Mouse (Mus musculus) kidney, embryonic 16.5 days (tissue): Measurements from ENCODE around the gene Cd248. TPM values are rescaled to one million over a fixed set of nuclear protein-coding genes. Genes with fewer than 3 reads are reported as not detected.

Experiments used
- ATAC-seq: fragments of 200-750 bp; cut with Nextera tagmentation; 2 replicates; pipeline ENCODE4 v1.8.0; 2017; ENCODE audit warnings: moderate TSS enrichment; ENCODE audit not compliant: low FRiP score, low TSS enrichment
- H3K27ac ChIP-seq: fragments of 300-500 bp; sonication (generic); 2 replicates; pipeline ENCODE4 v1.5.1; 2014; ENCODE audit warnings: low read length
- H3K27me3 ChIP-seq: fragments of 300-500 bp; sonication (generic); 2 replicates; pipeline ENCODE4 v1.6.1; 2014; ENCODE audit warnings: low read length, control low read depth, mixed read lengths; ENCODE audit not compliant: insufficient read depth
- H3K36me3 ChIP-seq: fragments of 300-500 bp; sonication (generic); 2 replicates; pipeline ENCODE4 v1.6.1; 2014; ENCODE audit warnings: low read length, control low read depth, mixed read lengths; ENCODE audit not compliant: insufficient read depth
- H3K4me1 ChIP-seq: fragments of 300-500 bp; sonication (generic); 2 replicates; pipeline ENCODE4 v1.6.1; 2014; ENCODE audit warnings: low read length, control low read depth, mixed read lengths; ENCODE audit not compliant: insufficient read depth
- H3K4me2 ChIP-seq: fragments of 300-500 bp; sonication (generic); replicated peaks from 2 replicates; pipeline ENCODE4 v1.6.1; 2014; ENCODE audit warnings: low read depth, low read length
- H3K4me3 ChIP-seq: fragments of 300-500 bp; sonication (generic); 2 replicates; pipeline ENCODE4 v1.5.1; 2014; ENCODE audit warnings: mild to moderate bottlenecking, low read length
- H3K9ac ChIP-seq: fragments of 300-500 bp; sonication (generic); replicated peaks from 2 replicates; pipeline ENCODE4 v1.6.1; 2014; ENCODE audit warnings: low read length
- H3K9me3 ChIP-seq: fragments of 300-500 bp; sonication (generic); 2 replicates; pipeline ENCODE4 v1.6.1; 2016; ENCODE audit warnings: low read length, control low read depth
- WGBS: fragments of 180-500 bp; shearing (Covaris S2); extraction: QIAGEN DNeasy Blood & Tissue Kit; methylation state at CpG from one replicate; pipeline ENCODE4 v1.1.7; 2014; 5-methylcytosine and 5-hydroxymethylcytosine counted together
- polyA plus RNA-seq: library from polyadenylated mRNA; unstranded; fragments of >200 nt; fragmentation: Nextera tagmentation; extraction: Ambion mirVana; gene quantifications from 2 replicates; pipeline ENCODE4 v1.2.1, GENCODE M21; 2015

The Cd248 gene
- polyA plus RNA-seq, 1 experiment from 2014 or later, result 59.3 TPM

GRCm38 (mm10) chr19:5097521-5098362, 29.9 kb downstream of the Cd248 start:
- Histone ChIP-seq H3K27ac (no peak overlapping the region), H3K4me3 (peak overlapping the region; percentile 59), H3K27me3 (no peaks in the 10 kb centered on the region), H3K9me3 (no peaks in the 10 kb centered on the region), H3K9ac (peak overlapping the region; percentile 77), H3K4me2 (peak overlapping the region; percentile 98), H3K36me3 (peaks cover 32% of the 10 kb centered on the region), H3K4me1 (peaks cover 39% of the 10 kb centered on the region)
- WGBS, result 4% methylated on average over 28 of the region's 31 CpGs
- ATAC-seq, result 0 out of 2 replicates have a peak, but pooled peaks have one; percentile 1

- Histone ChIP-seq H3K4me3 (peak within 1 kb of the TSS; percentile 59), H3K4me2 (peak within 1 kb of the TSS; percentile 98), H3K36me3 (peaks cover 40% of the 10 kb centered on the region), H3K4me1 (peaks cover 39% of the 10 kb centered on the region), H3K27me3 (no peaks in the 10 kb centered on the region), H3K9me3 (no peaks in the 10 kb centered on the region), H3K27ac (no peak within 1 kb of the TSS), H3K9ac (peak within 1 kb of the TSS; percentile 77)
- ATAC-seq, result peak; percentile 80
- WGBS, result 4% methylated on average over 40 of the region's 48 CpGs
Observed at GRCm38 (mm10) chr19:5098363-5099143, 30.7 kb downstream of the Cd248 start, which contains the start of gene Cnih2. Gene Cnih2, minus strand, starts transcription at chr19:5098521.

GRCm38 (mm10) chr19:5106074-5106473, 38.2 kb downstream of the Cd248 start:
- WGBS, result 5% methylated on average over 9 of the region's 9 CpGs
- Histone ChIP-seq H3K36me3 (peaks cover 61% of the 10 kb centered on the region), H3K4me3 (peak overlapping the region; percentile 88), H3K27ac (peak overlapping the region; percentile 93), H3K9ac (peak overlapping the region; percentile 94), H3K4me1 (peaks cover 28% of the 10 kb centered on the region), H3K4me2 (peak overlapping the region; percentile 93), H3K9me3 (no peaks in the 10 kb centered on the region), H3K27me3 (no peaks in the 10 kb centered on the region)
- no peak for ATAC-seq

GRCm38 (mm10) chr19:5106731-5107191, 38.9 kb downstream of the Cd248 start, which contains the start of gene Rab1b:
Gene Rab1b, minus strand, starts transcription at chr19:5107072.
- 0% methylated on average over 45 of the region's 46 CpGs for WGBS
- Histone ChIP-seq H3K9me3 (no peaks in the 10 kb centered on the region), H3K27ac (peak within 1 kb of the TSS; percentile 93), H3K36me3 (peaks cover 61% of the 10 kb centered on the region), H3K27me3 (no peaks in the 10 kb centered on the region), H3K4me1 (peaks cover 28% of the 10 kb centered on the region), H3K4me3 (peak within 1 kb of the TSS; percentile 88), H3K4me2 (peak within 1 kb of the TSS; percentile 93), H3K9ac (peak within 1 kb of the TSS; percentile 94)
- ATAC-seq, result peak; percentile 96

- peak overlapping the region; percentile 15; the same call in 1 of the 2 replicates for H3K9ac ChIP-seq
- H3K27ac ChIP-seq, result peak overlapping the region; percentile 81; the same call in 1 of the 2 replicates
- peaks cover 62% of the 10 kb centered on the region for H3K36me3 ChIP-seq
- ATAC-seq, result 0 out of 2 replicates have a peak, but pooled peaks have one; percentile 1
- H3K4me1 ChIP-seq, result peaks cover 28% of the 10 kb centered on the region
- no peaks in the 10 kb centered on the region for H3K9me3 ChIP-seq
- H3K4me2 ChIP-seq, result no peak overlapping the region
- H3K27me3 ChIP-seq, result no peaks in the 10 kb centered on the region
- peak overlapping the region; percentile 88; the same call in 1 of the 2 replicates for H3K4me3 ChIP-seq
- WGBS, result 69% methylated on average over 18 of the region's 18 CpGs
Observed at GRCm38 (mm10) chr19:5107556-5108270, 39.8 kb downstream of the Cd248 start.

- H3K36me3 ChIP-seq, result peaks cover 60% of the 10 kb centered on the region
- no peaks in the 10 kb centered on the region for H3K27me3 ChIP-seq
- H3K9me3 ChIP-seq, result no peaks in the 10 kb centered on the region
- no peak overlapping the region for H3K4me3 ChIP-seq
- WGBS, result 30% methylated on average over 5 of the region's 5 CpGs
- H3K4me2 ChIP-seq, result 0 out of 2 replicates have a peak overlapping the region, but pooled peaks have one; percentile 1
- peak; percentile 43; the same call in 1 of the 2 replicates for ATAC-seq
- peaks cover 28% of the 10 kb centered on the region for H3K4me1 ChIP-seq
- H3K9ac ChIP-seq, result no peak overlapping the region
- peak overlapping the region; percentile 81 for H3K27ac ChIP-seq
Observed at GRCm38 (mm10) chr19:5108271-5108575, 40.3 kb downstream of the Cd248 start.

GRCm38 (mm10) chr19:5108702-5109101, 40.8 kb downstream of the Cd248 start:
- H3K4me1 ChIP-seq, result peaks cover 28% of the 10 kb centered on the region
- H3K36me3 ChIP-seq, result peaks cover 60% of the 10 kb centered on the region
- WGBS, result 48% methylated on average over 4 of the region's 4 CpGs
- peak overlapping the region; percentile 81 for H3K27ac ChIP-seq
- H3K9ac ChIP-seq, result no peak overlapping the region
- H3K9me3 ChIP-seq, result no peaks in the 10 kb centered on the region
- ATAC-seq, result peak; percentile 39
- no peaks in the 10 kb centered on the region for H3K27me3 ChIP-seq
- 0 out of 2 replicates have a peak overlapping the region, but pooled peaks have one; percentile 1 for H3K4me2 ChIP-seq
- no peak overlapping the region for H3K4me3 ChIP-seq

GRCm38 (mm10) chr19:5109659-5110453, 42.0 kb downstream of the Cd248 start:
- H3K36me3 ChIP-seq, result peaks cover 50% of the 10 kb centered on the region
- H3K4me3 ChIP-seq, result no peak overlapping the region
- no peak overlapping the region for H3K9ac ChIP-seq
- 73% methylated on average over 19 of the region's 19 CpGs for WGBS
- H3K9me3 ChIP-seq, result no peaks in the 10 kb centered on the region
- peaks cover 28% of the 10 kb centered on the region for H3K4me1 ChIP-seq
- no peak overlapping the region for H3K4me2 ChIP-seq
- no peak for ATAC-seq
- peak overlapping the region; percentile 81 for H3K27ac ChIP-seq
- no peaks in the 10 kb centered on the region for H3K27me3 ChIP-seq
